Mouse (Mus musculus) kidney, adult 2 months (tissue): ENCODE measurements around the gene Dcp1b. TPM values are rescaled to one million over a fixed set of nuclear protein-coding genes. Genes with fewer than 3 reads are reported as not detected.

Source experiments
- DNase-seq: peaks from one replicate; pipeline ENCODE4 v3.0.0; 2021
- H3K27ac ChIP-seq: fragments of 200-500 bp; 2 replicates; pipeline ENCODE4 v1.5.1; 2012; ENCODE audit warnings: low read depth, low read length, control low read depth, inconsistent platforms; ENCODE audit not compliant: insufficient read depth
- H3K27me3 ChIP-seq: fragments of 200-500 bp; replicated peaks from 2 replicates; pipeline ENCODE4 v1.6.1; 2012; ENCODE audit warnings: mild to moderate bottlenecking, moderate library complexity, low read length, inconsistent platforms; ENCODE audit not compliant: control insufficient read depth, insufficient read depth
- H3K36me3 ChIP-seq: fragments of 200-500 bp; 2 replicates; pipeline ENCODE4 v1.6.1; 2012; ENCODE audit warnings: mild to moderate bottlenecking, moderate library complexity, low read length, inconsistent platforms; ENCODE audit not compliant: control insufficient read depth, insufficient read depth
- H3K4me1 ChIP-seq: fragments of 200-500 bp; 2 replicates; pipeline ENCODE4 v1.6.1; 2011; ENCODE audit warnings: low read length; ENCODE audit not compliant: control insufficient read depth, insufficient read depth
- H3K4me3 ChIP-seq: fragments of 200-500 bp; 2 replicates; pipeline ENCODE4 v1.5.1; 2011; ENCODE audit warnings: mild to moderate bottlenecking, low read depth, low read length, control low read depth; ENCODE audit not compliant: insufficient read depth
- CTCF ChIP-seq: fragments of 200-500 bp; conservative IDR thresholded peaks from 2 replicates; pipeline ENCODE4 v1.5.1; 2011; ENCODE audit warnings: low read depth, mild to moderate bottlenecking, control low read depth, low read length, moderate library complexity, mixed read lengths; ENCODE audit not compliant: insufficient read depth, insufficient read length
- POLR2A ChIP-seq: fragments of 200-500 bp; IDR thresholded peaks from one replicate; pipeline ENCODE4 v1.6.1; 2011; ENCODE audit warnings: low read depth, low read length, control low read depth
- WGBS: fragments of 180-500 bp; shearing (Covaris S2); methylation state at CpG from one replicate; pipeline ENCODE4 v1.1.7; 2018; 5-methylcytosine and 5-hydroxymethylcytosine counted together
- polyA plus RNA-seq: library from polyadenylated mRNA; depleted of rRNA; stranded (reverse); fragments of >200 nt; gene quantifications from 2 replicates; pipeline ENCODE4 v1.2.3, GENCODE M21; 2012

The Dcp1b gene
- polyA plus RNA-seq, 1 experiment: 13.0 TPM

DNA sequence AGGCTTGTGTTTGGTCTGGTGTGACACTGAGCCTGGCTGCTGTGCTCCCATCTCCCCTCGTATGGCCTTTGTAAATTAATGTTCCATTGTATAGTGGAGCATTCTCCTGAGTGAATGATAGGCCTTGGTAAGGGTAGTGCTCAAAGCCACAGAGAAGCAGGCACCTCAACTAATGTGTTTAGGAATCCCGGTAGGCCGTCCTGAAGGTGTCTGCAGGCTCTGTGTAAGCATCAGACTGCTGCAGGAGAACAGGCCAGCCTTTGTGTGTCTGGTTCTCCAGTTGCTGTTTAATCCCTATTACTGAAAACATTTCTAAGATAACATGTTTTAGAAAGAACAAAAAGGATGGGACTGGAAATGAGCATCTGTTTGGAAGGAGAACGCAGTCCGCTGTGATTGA is 43.5 kb downstream of the Dcp1b start:
- TF ChIP-seq POLR2A (no peak), CTCF (no peak)
- Histone ChIP-seq H3K27me3 (no peaks in the 10 kb centered on the region), H3K4me3 (no peak overlapping the region), H3K4me1 (no peaks in the 10 kb centered on the region), H3K27ac (no peak overlapping the region), H3K36me3 (peaks cover 2% of the 10 kb centered on the region)
- DNase-seq: no peak
- 93% methylated on average over 5 of the region's 5 CpGs for WGBS

DNA sequence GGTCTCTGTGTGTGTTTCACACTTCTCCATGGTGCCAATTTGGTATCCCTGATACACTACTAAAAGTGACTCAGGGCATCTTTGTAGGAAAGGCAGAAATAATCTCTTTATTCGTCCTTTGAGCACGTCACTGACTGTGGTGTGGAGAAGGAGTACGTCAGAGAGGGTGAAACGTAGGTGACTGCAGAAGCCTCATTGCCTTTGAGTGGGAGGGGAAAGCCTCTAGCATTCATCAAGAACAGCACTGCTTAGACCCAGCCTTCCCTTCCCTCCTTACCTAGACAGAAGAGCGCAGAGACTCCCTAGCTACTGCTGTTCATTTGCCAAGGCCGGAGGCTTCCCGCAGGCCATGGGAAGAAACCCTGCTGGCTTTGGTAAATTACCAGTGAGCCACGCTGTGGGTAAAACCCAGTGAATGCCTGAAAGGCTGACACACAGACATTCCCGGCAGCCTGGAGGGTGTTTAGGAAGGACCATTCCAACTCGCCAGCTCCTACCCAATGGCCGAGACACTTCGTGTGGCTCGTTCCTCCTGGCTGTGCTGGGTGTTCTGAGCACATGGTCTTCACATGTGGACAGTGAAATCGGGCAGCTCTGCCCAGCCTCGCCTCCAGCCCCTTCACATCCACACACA is 44.3 kb downstream of the Dcp1b start:
- H3K27ac ChIP-seq: no peak overlapping the region
- no peaks in the 10 kb centered on the region for H3K4me1 ChIP-seq
- no peak for DNase-seq
- TF ChIP-seq CTCF (no peak), POLR2A (no peak)
- H3K27me3 ChIP-seq: no peaks in the 10 kb centered on the region
- H3K36me3 ChIP-seq: peaks cover 2% of the 10 kb centered on the region
- H3K4me3 ChIP-seq: no peak overlapping the region
- WGBS: 91% methylated on average over 15 of the region's 15 CpGs

DNA sequence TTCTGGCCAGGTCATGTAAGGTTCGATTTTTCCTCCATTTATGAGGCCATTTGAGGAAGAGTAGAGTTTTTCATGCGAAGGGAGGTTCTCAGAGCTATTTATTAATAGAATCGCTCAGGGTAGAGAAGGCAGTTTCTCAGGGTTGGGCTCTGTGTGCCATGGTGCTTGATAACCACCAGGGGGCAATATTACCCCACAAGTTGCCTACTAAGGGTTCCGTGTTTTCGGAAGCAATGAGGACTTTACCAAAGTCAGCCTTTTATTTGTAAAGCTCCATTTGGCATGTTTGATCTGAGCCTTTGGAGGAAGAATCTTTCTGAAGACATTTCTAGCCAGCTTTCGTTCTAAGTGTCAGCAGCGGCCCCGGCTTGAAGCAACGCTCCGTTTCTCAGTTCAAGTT is 45.2 kb downstream of the Dcp1b start:
- 44% methylated on average over 10 of the region's 10 CpGs for WGBS
- Histone ChIP-seq H3K4me1 (no peaks in the 10 kb centered on the region), H3K27ac (no peak overlapping the region), H3K36me3 (peaks cover 1% of the 10 kb centered on the region; the same call in 1 of the 2 replicates), H3K27me3 (no peaks in the 10 kb centered on the region), H3K4me3 (no peak overlapping the region)
- TF ChIP-seq POLR2A: no peak
- peak; percentile 82 for TF ChIP-seq CTCF
- DNase-seq: peak; percentile 58

DNA sequence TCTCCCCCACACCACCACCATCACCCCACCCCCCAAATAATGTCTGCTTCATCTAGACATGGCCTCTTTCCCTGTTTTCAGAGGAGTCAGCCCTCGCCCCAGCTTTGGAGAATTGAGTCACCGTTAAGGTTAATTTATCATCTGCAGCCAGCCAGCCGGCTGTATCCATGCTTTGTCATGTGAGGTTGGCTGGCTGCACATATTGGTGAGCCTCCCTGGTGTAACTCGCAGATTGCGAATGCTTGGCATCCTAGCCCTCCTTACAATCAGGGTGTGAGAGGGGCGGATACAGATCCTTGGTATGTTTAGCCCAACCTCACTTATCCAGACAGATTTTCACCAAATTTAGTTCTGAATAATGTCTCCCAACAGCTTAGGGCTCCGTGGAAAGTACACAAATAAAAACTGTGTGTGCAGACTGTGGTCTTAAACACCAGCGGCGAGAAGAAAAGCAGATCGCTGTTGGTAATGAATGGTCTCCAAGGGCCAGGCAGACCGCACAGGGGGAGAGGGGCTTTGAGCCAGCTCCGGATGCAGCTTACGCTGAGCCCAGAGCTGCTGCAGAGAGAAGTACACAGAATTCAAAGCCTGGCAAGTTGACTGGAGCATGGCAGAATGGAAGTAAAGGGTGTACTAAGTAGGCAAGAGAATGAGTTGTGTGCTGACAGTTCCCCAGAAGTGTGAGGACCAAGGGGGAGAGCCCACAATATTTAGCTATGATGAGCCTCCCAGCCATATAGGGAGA is 49.6 kb downstream of the Dcp1b start:
- WGBS: 60% methylated on average over 13 of the region's 13 CpGs

DNA sequence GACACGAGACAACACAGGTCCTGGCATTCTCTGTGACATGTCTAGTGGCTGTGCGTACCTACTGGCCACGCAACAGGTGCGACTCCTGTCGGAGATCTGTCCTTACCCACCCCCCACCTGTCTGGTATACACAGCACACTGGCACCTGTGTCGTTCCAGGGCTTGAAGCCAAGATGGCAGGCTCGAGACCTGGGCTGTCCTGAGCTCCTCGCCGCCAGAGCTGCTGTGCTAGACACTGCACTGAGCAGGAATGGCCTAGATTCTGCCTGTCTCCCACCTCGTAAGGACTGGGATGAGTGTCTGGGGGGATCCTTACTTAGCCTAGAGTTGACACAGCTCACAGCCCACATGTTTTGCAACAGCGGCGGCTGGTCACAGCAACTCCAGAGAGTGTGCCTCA is 50.2 kb downstream of the Dcp1b start:
- no peak for DNase-seq
- TF ChIP-seq POLR2A (no peak), CTCF (no peak)
- Histone ChIP-seq H3K27ac (no peak overlapping the region), H3K36me3 (no peaks in the 10 kb centered on the region; the same call in 1 of the 2 replicates), H3K27me3 (no peaks in the 10 kb centered on the region), H3K4me3 (no peak overlapping the region), H3K4me1 (no peaks in the 10 kb centered on the region)
- WGBS: 73% methylated on average over 12 of the region's 12 CpGs

More for the DNA sequence above, 49.6 kb downstream of the Dcp1b start:
- TF ChIP-seq CTCF (no peak), POLR2A (no peak)
- no peaks in the 10 kb centered on the region for H3K27me3 ChIP-seq
- DNase-seq: no peak
- no peak overlapping the region for H3K27ac ChIP-seq
- H3K4me3 ChIP-seq: no peak overlapping the region
- no peaks in the 10 kb centered on the region; the same call in 1 of the 2 replicates for H3K36me3 ChIP-seq
- no peaks in the 10 kb centered on the region for H3K4me1 ChIP-seq

DNA sequence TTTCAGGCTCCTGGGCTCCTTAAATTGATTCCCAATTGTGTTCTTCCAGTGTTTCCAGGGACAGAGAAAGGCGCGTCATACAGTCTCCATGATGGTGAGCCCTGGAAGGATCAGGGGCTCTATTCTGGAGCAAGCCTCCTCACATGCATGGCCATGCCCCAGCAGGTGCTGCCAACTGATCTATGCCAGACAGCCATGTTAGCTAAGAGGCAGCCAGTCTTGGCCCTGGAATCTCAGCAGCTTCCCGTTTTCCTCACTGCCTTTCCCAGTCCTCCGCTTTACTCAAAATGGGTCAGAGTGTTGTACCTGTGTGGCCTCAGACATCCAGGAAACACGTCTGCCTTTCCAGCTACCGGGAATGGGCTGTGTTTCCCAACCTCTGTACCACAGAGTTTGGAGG is 50.7 kb downstream of the Dcp1b start:
- Histone ChIP-seq H3K4me3 (no peak overlapping the region), H3K36me3 (no peaks in the 10 kb centered on the region; the same call in 1 of the 2 replicates), H3K27ac (no peak overlapping the region), H3K27me3 (no peaks in the 10 kb centered on the region), H3K4me1 (no peaks in the 10 kb centered on the region)
- DNase-seq: no peak
- TF ChIP-seq POLR2A (no peak), CTCF (no peak)
- WGBS: 85% methylated on average over 6 of the region's 6 CpGs

DNA sequence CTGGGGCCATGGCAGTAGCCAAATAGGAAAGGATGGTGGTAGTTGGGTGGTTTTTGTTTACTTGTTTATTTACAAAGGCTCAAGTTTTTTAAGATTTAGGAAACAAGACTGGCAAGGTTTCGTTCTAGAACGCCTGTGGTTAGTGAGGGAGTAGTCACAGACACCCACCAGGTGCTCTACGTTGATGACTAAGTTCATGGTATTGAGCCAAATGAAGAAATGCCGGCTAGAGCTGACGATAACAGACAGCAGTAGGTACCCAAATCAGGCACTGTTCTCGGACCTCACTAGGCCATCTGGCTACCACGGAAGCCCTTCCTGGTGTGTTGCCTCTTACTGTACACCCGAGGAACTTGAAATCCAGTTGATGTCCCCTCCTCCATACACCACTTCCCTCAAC is 51.9 kb downstream of the Dcp1b start:
- Histone ChIP-seq H3K27ac (no peak overlapping the region), H3K4me3 (no peak overlapping the region), H3K4me1 (no peaks in the 10 kb centered on the region), H3K36me3 (no peaks in the 10 kb centered on the region), H3K27me3 (no peaks in the 10 kb centered on the region)
- 89% methylated on average over 8 of the region's 8 CpGs for WGBS
- TF ChIP-seq CTCF (no peak), POLR2A (no peak)
- no peak for DNase-seq
